Mouse (Mus musculus): ENCODE measurements around the gene Foxd2. TPM values are rescaled to one million over a fixed set of nuclear protein-coding genes. Genes with fewer than 3 reads are reported as not detected.

The Foxd2 gene
- 0.09 TPM in 1 of 2 replicates, not detected in the other for polyA plus RNA-seq (2016; fragmentation: Nextera tagmentation; extraction: Ambion mirVana)

DNA sequence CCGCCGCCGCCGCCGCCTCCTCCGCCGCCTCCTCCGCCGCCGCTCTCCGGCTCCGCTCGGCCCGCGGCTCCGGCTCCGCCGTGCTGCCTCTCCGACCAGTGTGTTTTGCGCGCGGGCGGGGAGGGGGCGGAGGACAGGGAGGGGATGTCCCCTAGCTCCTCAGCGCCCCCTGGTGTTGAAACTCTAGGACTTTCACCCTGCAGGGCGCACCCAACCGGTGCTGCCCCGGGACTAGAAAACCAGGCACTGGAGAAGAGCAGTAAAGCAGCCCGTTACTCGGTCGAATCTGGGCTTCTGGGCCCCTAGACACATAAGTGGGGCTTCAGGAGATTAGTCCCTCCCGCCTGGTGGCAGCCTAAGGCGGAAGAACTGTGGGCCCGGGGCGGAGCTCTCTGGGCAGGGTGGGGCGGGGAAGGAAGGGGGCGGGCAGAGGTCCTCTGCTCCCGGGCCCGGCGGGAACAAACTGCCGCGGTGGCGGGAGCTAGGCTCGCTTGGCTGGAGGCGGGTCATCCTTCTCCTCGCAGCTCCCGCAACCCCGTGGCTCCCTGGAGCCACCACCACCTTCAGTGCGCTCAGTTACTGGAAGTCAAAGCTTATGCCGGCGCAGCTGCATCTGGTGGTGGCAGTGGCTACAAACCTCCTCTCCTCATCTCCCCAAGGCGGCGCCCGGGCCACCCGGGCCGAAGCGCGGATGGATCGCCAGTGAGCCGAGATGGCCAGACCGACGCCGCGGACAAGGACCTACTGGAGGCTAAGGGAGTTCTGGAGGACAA is at the start of gene Foxd2:
Gene Foxd2 (minus strand): TSS at position 45 of the 773 bp plus-strand sequence.
- H3K9me3 ChIP-seq (replicated peaks), result no peaks in the 10 kb centered on the region
- peak within 1 kb of the TSS; percentile 98 for H3K4me2 ChIP-seq
- under 1% methylated on average over 64 of the region's 64 CpGs for WGBS
- ATAC-seq (ENCODE audit: insufficient number of reproducible peaks, low FRiP score), result peak; percentile 86
- peaks cover 28% of the 10 kb centered on the region for H3K4me1 ChIP-seq (replicated peaks)
- H3K9ac ChIP-seq, result peak within 1 kb of the TSS; percentile 71
- H3K4me3 ChIP-seq, result peak within 1 kb of the TSS; percentile 68
- peaks cover 98% of the 10 kb centered on the region for H3K27me3 ChIP-seq (replicated peaks)
- no peaks in the 10 kb centered on the region for H3K36me3 ChIP-seq
- no peak within 1 kb of the TSS for H3K27ac ChIP-seq (ENCODE audit: poor library complexity, severe bottlenecking)

DNA sequence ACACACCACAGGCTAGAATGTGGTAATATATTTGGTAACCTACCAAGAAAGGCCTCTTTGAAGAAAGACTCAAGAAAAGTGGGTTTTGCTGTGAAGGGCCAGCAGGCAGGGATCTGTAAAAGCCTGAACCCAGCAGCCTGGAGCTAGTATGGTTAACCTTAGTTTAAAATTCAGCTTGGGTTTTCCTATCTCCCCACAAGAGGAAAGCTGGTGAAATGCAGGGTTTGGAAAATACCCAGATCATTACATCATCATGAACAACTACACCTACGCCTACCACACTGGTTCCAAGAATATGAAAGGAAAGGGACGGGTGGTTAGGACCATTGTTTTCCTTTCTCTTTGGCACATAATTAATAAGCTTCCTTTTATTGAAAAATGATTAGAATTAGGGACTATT is 49.6 kb upstream of the Foxd2 start:
- peaks cover 6% of the 10 kb centered on the region for H3K4me1 ChIP-seq (replicated peaks)

DNA sequence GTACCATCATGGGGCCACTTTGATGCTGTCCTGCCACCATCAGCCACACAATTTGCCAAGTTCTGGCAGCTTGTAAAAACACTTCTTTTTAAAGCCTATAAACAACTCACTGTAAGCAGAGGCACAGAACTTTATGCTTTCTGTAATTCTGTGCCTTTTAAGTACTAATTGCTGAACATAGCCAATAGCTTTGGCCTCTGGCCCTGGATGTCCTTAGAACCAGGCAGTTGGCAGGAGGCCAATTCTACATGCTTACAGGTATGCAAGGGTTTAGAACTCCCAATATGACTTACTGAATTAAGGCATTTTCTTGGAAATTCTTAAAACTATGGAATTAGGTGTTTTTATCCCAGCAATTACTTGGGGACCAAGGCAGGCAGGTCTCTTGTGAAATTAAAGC is 48.7 kb upstream of the Foxd2 start:
- Histone ChIP-seq H3K4me1 (replicated peaks) (peaks cover 6% of the 10 kb centered on the region), H3K9ac (no peak overlapping the region), H3K9me3 (replicated peaks) (no peaks in the 10 kb centered on the region), H3K4me3 (no peak overlapping the region), H3K4me2 (no peak overlapping the region), H3K27ac (ENCODE audit: poor library complexity, severe bottlenecking) (no peak overlapping the region), H3K27me3 (replicated peaks) (no peaks in the 10 kb centered on the region), H3K36me3 (peaks cover 7% of the 10 kb centered on the region)
- ATAC-seq (ENCODE audit: insufficient number of reproducible peaks, low FRiP score), result no peak

More for the DNA sequence above, 49.6 kb upstream of the Foxd2 start:
- Histone ChIP-seq H3K27me3 (replicated peaks) (no peaks in the 10 kb centered on the region), H3K9ac (no peak overlapping the region), H3K36me3 (peaks cover 15% of the 10 kb centered on the region), H3K4me3 (no peak overlapping the region), H3K4me2 (no peak overlapping the region), H3K9me3 (replicated peaks) (no peaks in the 10 kb centered on the region), H3K27ac (ENCODE audit: poor library complexity, severe bottlenecking) (no peak overlapping the region)
- no peak for ATAC-seq (ENCODE audit: insufficient number of reproducible peaks, low FRiP score)
- WGBS, result 69% methylated on average over 2 of the region's 2 CpGs

DNA sequence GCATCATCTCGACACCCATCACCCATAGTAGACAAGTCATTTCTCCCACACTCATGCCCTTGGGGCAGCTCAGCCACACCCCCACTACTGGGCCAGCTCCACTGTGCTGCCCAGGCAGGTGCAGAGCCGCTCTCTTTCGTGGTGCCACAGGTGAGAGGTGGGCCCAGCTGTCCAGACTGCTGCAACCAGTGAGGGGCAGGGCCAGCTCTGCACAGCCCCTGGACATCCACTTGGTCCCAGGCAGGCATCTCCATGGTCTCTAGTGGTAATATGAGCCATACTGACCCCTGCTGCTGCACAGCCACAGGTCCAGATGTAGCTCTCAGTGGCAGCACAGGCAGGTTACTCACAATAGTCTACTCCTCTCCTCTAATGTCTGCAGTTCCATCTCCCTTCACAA is 44.5 kb upstream of the Foxd2 start:
- 73% methylated on average over 3 of the region's 3 CpGs for WGBS
- no peak overlapping the region for H3K4me2 ChIP-seq
- H3K27me3 ChIP-seq (replicated peaks), result peaks cover 20% of the 10 kb centered on the region
- no peaks in the 10 kb centered on the region for H3K4me1 ChIP-seq (replicated peaks)
- H3K36me3 ChIP-seq, result no peaks in the 10 kb centered on the region
- no peak overlapping the region for H3K9ac ChIP-seq
- H3K9me3 ChIP-seq (replicated peaks), result no peaks in the 10 kb centered on the region
- no peak overlapping the region for H3K27ac ChIP-seq (ENCODE audit: poor library complexity, severe bottlenecking)
- no peak overlapping the region for H3K4me3 ChIP-seq
- no peak for ATAC-seq (ENCODE audit: insufficient number of reproducible peaks, low FRiP score)

DNA sequence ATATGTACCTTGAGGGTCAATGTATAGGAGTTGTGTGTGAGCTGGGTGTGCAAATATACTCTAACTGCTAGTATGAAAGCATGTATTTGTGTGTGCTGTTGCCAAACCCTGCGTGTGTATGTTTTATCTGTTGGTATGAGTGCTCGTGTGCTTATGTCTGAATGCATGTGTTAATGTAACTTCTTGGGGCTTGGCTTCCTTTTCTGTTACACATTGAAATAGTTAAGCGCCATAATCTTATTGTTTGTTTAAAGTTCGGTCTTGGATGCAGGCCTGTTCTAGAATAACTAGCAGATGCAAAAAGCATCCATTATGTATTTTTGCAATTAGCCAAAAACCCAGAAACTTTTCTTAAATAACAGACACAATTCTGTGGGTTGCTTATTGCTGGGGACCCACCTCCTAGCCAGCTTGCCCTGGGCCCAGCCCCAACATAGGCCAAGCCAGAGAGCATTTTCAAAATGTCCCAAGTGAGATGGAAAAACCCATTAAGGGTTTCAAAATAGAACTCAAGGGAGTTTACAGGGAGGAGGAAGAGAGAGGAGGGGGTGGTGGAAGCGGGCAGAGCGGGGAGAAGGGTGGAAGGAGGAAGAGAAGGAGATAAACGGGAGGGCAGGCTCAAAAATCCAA is 39.3 kb upstream of the Foxd2 start:
- 48% methylated on average over 7 of the region's 7 CpGs for WGBS
- H3K9me3 ChIP-seq (replicated peaks), result no peaks in the 10 kb centered on the region
- no peaks in the 10 kb centered on the region for H3K4me1 ChIP-seq (replicated peaks)
- no peak overlapping the region for H3K9ac ChIP-seq
- H3K27ac ChIP-seq (ENCODE audit: poor library complexity, severe bottlenecking), result no peak overlapping the region
- ATAC-seq (ENCODE audit: insufficient number of reproducible peaks, low FRiP score), result no peak
- H3K4me3 ChIP-seq, result no peak overlapping the region
- H3K27me3 ChIP-seq (replicated peaks), result peaks cover 41% of the 10 kb centered on the region
- no peak overlapping the region for H3K4me2 ChIP-seq
- H3K36me3 ChIP-seq, result no peaks in the 10 kb centered on the region

DNA sequence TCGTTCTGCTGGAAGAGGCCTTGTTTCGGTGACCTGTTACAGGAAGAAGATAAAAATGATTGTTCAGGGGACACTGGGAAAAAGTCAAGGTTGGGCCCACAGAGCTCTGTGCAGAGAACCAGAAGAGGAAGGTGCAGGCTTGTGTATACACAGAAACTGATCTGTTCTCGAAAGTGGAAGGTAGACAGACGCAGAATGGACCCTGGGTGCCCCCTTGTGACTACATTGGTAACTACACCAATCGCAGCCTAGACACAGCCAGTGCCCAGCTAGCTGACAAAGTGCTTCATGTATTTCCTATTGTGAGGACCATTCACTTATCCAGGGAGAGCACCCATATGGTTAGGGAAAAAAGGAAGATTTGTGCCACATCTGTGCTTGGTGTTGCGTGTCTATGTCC is 38.7 kb upstream of the Foxd2 start:
- no peak for ATAC-seq (ENCODE audit: insufficient number of reproducible peaks, low FRiP score)
- H3K36me3 ChIP-seq, result no peaks in the 10 kb centered on the region
- no peak overlapping the region for H3K9ac ChIP-seq
- WGBS, result 27% methylated on average over 6 of the region's 6 CpGs
- H3K4me2 ChIP-seq, result no peak overlapping the region
- H3K4me3 ChIP-seq, result no peak overlapping the region
- H3K9me3 ChIP-seq (replicated peaks), result no peaks in the 10 kb centered on the region
- H3K4me1 ChIP-seq (replicated peaks), result no peaks in the 10 kb centered on the region
- H3K27ac ChIP-seq (ENCODE audit: poor library complexity, severe bottlenecking), result no peak overlapping the region
- peaks cover 45% of the 10 kb centered on the region for H3K27me3 ChIP-seq (replicated peaks)

DNA sequence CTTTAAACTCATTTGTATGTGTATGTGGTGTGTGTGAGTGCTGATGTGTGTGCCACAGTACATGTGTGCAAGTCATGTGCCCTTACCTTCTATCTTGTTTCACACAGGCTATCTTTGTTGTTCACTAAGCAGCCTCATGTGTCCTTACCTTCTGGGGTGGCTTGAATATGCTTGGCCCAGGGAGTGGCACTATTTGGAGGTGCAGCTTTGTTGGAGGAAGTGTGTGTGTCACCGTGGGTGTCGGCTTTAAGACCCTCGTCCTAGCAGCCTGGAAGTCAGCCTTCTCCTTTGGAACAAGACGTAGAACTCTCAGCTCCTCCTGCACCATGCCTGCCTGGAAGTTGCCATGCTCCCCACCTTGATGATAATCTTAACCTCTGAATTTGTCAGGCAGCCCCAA is 37.7 kb upstream of the Foxd2 start:
- no peak overlapping the region for H3K27ac ChIP-seq (ENCODE audit: poor library complexity, severe bottlenecking)
- no peaks in the 10 kb centered on the region for H3K9me3 ChIP-seq (replicated peaks)

DNA sequence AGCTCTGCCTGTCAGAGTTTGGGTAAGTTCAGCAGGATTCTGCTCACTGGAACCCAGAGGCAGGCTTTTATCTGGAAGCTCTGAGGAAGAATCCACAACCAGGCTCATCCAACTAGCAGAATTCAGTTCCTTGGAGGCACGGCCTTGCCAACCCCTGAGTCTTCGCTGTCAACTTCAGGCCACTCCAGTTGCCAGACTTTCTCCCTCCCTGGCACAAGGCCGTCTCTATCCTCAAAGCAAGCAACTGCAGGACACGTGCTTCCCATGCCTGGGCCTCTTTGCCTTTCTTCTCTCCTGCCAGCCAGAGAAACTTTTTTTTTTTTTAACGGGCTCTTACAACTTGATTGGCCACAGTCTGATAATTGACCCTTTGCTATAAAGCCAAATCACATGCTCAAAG is 36.3 kb upstream of the Foxd2 start:
- H3K36me3 ChIP-seq, result no peaks in the 10 kb centered on the region
- no peaks in the 10 kb centered on the region for H3K9me3 ChIP-seq (replicated peaks)
- ATAC-seq (ENCODE audit: insufficient number of reproducible peaks, low FRiP score), result no peak
- no peak overlapping the region for H3K4me3 ChIP-seq
- peaks cover 56% of the 10 kb centered on the region for H3K27me3 ChIP-seq (replicated peaks)
- no peak overlapping the region for H3K4me2 ChIP-seq
- WGBS, result 42% methylated on average over 5 of the region's 5 CpGs
- H3K4me1 ChIP-seq (replicated peaks), result no peaks in the 10 kb centered on the region
- H3K27ac ChIP-seq (ENCODE audit: poor library complexity, severe bottlenecking), result no peak overlapping the region
- H3K9ac ChIP-seq, result no peak overlapping the region

More for the DNA sequence above, 37.7 kb upstream of the Foxd2 start:
- H3K36me3 ChIP-seq, result no peaks in the 10 kb centered on the region
- H3K4me2 ChIP-seq, result no peak overlapping the region
- no peaks in the 10 kb centered on the region for H3K4me1 ChIP-seq (replicated peaks)
- ATAC-seq (ENCODE audit: insufficient number of reproducible peaks, low FRiP score), result no peak
- H3K4me3 ChIP-seq, result no peak overlapping the region
- no peak overlapping the region for H3K9ac ChIP-seq
- H3K27me3 ChIP-seq (replicated peaks), result peaks cover 54% of the 10 kb centered on the region
- 72% methylated on average over 4 of the region's 4 CpGs for WGBS

DNA sequence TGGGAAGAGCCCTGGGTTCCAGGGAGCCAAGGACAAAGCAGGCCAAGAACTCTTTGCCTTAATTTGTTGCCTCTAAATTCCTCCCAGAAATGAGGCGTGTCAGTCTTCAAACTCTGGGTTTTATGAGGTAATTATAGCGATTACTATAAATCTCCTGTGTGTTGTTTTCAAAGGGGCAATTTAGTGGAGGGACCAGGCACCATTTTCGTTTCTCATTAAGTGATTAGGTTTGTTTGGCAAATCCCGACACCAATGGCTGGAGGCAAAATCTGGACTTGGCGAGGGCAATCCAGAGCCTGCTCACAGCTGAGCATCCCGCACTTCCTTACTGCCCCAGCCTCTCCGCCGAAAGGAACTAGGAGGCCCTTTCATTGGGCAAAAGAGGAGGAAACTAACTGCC is 33.9 kb upstream of the Foxd2 start:
- Histone ChIP-seq H3K9me3 (replicated peaks) (no peaks in the 10 kb centered on the region), H3K9ac (no peak overlapping the region), H3K4me1 (replicated peaks) (no peaks in the 10 kb centered on the region), H3K27ac (ENCODE audit: poor library complexity, severe bottlenecking) (no peak overlapping the region), H3K4me2 (no peak overlapping the region), H3K4me3 (no peak overlapping the region), H3K27me3 (replicated peaks) (peaks cover 52% of the 10 kb centered on the region), H3K36me3 (no peaks in the 10 kb centered on the region)
- 61% methylated on average over 8 of the region's 8 CpGs for WGBS
- ATAC-seq (ENCODE audit: insufficient number of reproducible peaks, low FRiP score), result no peak

DNA sequence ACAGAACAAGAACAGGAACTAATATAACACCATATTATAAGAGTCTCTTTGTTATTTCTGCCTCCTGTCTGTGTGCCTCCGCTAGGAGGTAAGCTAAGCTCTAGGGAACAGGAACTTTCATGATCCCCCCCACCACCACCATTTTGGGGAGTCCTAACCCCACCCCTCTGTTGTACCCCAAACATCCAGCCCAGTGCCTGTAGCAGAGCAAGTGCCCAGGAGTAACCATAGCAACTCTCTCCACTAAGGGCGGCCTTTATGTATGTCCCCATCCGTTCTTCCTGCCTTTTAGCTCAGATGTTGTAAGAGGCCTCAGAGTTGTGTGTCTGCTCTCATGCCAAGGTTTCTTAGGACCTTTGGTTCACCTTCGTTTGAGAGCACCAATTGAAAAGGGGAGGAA is 33.4 kb upstream of the Foxd2 start:
- H3K27me3 ChIP-seq (replicated peaks), result peaks cover 56% of the 10 kb centered on the region
- no peaks in the 10 kb centered on the region for H3K4me1 ChIP-seq (replicated peaks)
- no peaks in the 10 kb centered on the region for H3K9me3 ChIP-seq (replicated peaks)
- no peak overlapping the region for H3K27ac ChIP-seq (ENCODE audit: poor library complexity, severe bottlenecking)
- no peak overlapping the region for H3K4me2 ChIP-seq
- 61% methylated on average over 4 of the region's 4 CpGs for WGBS
- H3K9ac ChIP-seq, result no peak overlapping the region
- ATAC-seq (ENCODE audit: insufficient number of reproducible peaks, low FRiP score), result no peak
- H3K36me3 ChIP-seq, result no peaks in the 10 kb centered on the region
- no peak overlapping the region for H3K4me3 ChIP-seq

DNA sequence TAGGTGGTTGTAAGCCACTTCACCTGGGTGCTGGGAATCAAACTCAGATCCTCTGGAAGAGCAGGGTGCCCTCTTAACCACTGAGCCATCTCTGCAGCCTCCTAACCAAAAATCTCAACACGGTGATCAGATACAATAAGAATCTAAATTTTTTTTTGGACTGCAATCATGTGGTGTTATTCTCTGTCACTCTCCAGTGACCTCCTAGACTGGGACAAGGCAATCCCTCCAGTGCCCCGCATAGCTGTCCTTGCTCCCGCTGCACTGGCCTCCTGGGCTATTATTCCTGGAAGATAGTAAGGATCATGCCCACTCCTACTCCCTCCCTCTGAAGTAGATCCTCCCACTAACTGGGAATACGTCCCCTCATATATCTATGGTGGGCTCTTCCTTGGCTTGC is 32.6 kb upstream of the Foxd2 start:
- no peaks in the 10 kb centered on the region for H3K9me3 ChIP-seq (replicated peaks)
- WGBS, result 66% methylated on average over 4 of the region's 4 CpGs
- no peaks in the 10 kb centered on the region for H3K36me3 ChIP-seq
- no peak overlapping the region for H3K4me3 ChIP-seq
- H3K27ac ChIP-seq (ENCODE audit: poor library complexity, severe bottlenecking), result no peak overlapping the region
- H3K27me3 ChIP-seq (replicated peaks), result peaks cover 52% of the 10 kb centered on the region
- no peak for ATAC-seq (ENCODE audit: insufficient number of reproducible peaks, low FRiP score)
- no peaks in the 10 kb centered on the region for H3K4me1 ChIP-seq (replicated peaks)
- no peak overlapping the region for H3K9ac ChIP-seq
- no peak overlapping the region for H3K4me2 ChIP-seq
